Mouse (Mus musculus) forebrain, embryonic 16.5 days (tissue): ENCODE measurements around the gene Olfr1373. TPM values are rescaled to one million over a fixed set of nuclear protein-coding genes. Genes with fewer than 3 reads are reported as not detected.
"Not testable (repeated sequence)": the region's sequence is repeated elsewhere in the genome, so short reads cannot be mapped to it uniquely, and the experiment has no call there.

Experiments used
- ATAC-seq: fragments of 200-750 bp; cut with Nextera tagmentation; 2 replicates; pipeline ENCODE4 v1.8.0; 2017; ENCODE audit warnings: mild to moderate bottlenecking, moderate library complexity
- H3K27ac ChIP-seq: fragments of 300-500 bp; sonication (generic); 2 replicates; pipeline ENCODE4 v1.5.1; 2014; ENCODE audit warnings: low read length, control low read depth
- H3K27me3 ChIP-seq: fragments of 300-500 bp; sonication (generic); replicated peaks from 2 replicates; pipeline ENCODE4 v1.6.1; 2014; ENCODE audit warnings: low read length; ENCODE audit not compliant: control insufficient read depth, insufficient read depth
- H3K36me3 ChIP-seq: fragments of 300-500 bp; sonication (generic); 2 replicates; pipeline ENCODE4 v1.6.1; 2014; ENCODE audit not compliant: control insufficient read depth, insufficient read depth
- H3K4me1 ChIP-seq: fragments of 300-500 bp; sonication (generic); replicated peaks from 2 replicates; pipeline ENCODE4 v1.6.1; 2014; ENCODE audit warnings: low read length; ENCODE audit not compliant: control insufficient read depth, insufficient read depth
- H3K4me2 ChIP-seq: fragments of 300-500 bp; sonication (generic); 2 replicates; pipeline ENCODE4 v1.6.1; 2014; ENCODE audit warnings: mild to moderate bottlenecking, low read length, control low read depth
- H3K4me3 ChIP-seq: fragments of 300-500 bp; sonication (generic); replicated peaks from 2 replicates; pipeline ENCODE4 v1.5.1; 2014; ENCODE audit warnings: mild to moderate bottlenecking, low read length, control low read depth
- H3K9ac ChIP-seq: fragments of 300-500 bp; sonication (generic); replicated peaks from 2 replicates; pipeline ENCODE4 v1.6.1; 2014; ENCODE audit warnings: low read depth, low read length, control low read depth
- H3K9me3 ChIP-seq: fragments of 300-500 bp; sonication (generic); 2 replicates; pipeline ENCODE4 v1.6.1; 2016; ENCODE audit warnings: low read length; ENCODE audit not compliant: control insufficient read depth
- WGBS: fragments of 180-500 bp; shearing (Covaris S2); extraction: QIAGEN DNeasy Blood & Tissue Kit; methylation state at CpG from one replicate; pipeline ENCODE4 v1.1.7; 2014; 5-methylcytosine and 5-hydroxymethylcytosine counted together
- polyA plus RNA-seq: library from polyadenylated mRNA; unstranded; fragments of >200 nt; fragmentation: Nextera tagmentation; extraction: Ambion mirVana; gene quantifications from 2 replicates; pipeline ENCODE4 v1.2.1, GENCODE M21; 2015

Gene Olfr1373
- polyA plus RNA-seq, 1 experiment from 2014 or later = not detected

DNA sequence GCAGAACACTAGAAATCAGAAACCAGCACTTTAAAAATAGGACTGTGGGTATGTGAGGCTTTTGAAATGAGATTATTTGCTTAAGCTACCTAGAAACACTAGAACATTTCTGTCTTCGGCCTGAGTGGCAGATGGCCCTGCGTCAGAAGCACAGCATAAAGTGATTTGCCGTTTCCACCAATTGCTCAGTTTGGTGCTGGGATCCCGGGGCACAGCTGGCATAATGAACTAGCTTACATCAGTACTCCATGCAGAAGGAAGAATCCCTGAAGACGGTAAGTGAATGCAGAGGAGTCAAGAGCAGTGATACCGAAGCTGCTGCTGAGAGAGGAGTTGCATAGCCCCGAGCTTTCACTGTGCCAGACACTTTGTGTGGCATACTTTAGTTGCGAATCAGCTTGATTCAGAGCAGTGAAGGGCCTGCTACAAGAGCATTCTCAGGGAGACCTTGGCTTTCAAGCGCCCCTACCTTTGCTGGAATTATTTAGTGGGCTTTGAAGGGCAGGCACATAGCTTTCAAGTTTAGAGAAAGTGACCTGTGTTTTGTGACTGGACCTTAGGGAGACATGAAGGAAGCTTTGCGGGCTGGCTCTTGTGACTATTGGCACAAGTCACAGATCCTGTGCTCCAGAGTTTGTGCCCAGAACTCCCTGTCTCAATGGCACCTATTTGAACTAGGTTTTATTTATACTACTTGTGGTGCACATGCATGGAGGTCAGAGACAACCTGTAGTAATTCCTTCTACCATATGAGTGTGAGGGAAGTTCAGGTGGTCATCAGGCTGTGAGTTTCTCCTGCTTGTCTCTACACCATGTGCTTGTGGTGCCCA is 15.5 kb downstream of the Olfr1373 start:
- Histone ChIP-seq H3K9me3 (no peaks in the 10 kb centered on the region), H3K9ac (no peak overlapping the region), H3K27ac (no peak overlapping the region), H3K4me2 (no peak overlapping the region), H3K27me3 (no peaks in the 10 kb centered on the region), H3K4me1 (no peaks in the 10 kb centered on the region), H3K36me3 (peaks cover 2% of the 10 kb centered on the region; the same call in 1 of the 2 replicates), H3K4me3 (no peak overlapping the region)
- no peak for ATAC-seq
- 67% methylated on average over 10 of the region's 10 CpGs for WGBS

DNA sequence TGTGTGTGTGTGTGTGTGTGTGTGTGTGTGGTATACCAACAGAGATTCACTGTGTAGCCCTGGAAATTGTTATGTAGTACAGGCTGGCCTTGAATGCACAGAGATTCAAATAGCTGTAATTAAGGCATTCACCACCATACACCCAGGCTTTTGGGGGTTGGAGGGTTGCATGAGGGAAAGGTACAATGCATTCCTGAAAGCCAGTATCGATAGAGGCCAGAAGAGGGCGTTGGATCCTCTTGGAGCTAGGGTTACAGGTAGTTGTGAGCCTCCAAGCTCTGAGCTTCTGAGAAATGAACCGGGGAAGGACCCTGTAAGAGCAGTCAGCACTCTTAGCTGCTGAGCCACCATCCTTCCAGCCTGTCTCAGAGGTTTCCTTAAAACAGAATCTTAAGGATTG is 16.2 kb downstream of the Olfr1373 start:
- Histone ChIP-seq H3K9me3 (no peaks in the 10 kb centered on the region), H3K27me3 (no peaks in the 10 kb centered on the region), H3K27ac (no peak overlapping the region), H3K4me2 (no peak overlapping the region), H3K4me1 (no peaks in the 10 kb centered on the region), H3K36me3 (peaks cover 5% of the 10 kb centered on the region; the same call in 1 of the 2 replicates), H3K9ac (no peak overlapping the region), H3K4me3 (no peak overlapping the region)
- 33% methylated on average over 3 of the region's 3 CpGs for WGBS
- no peak for ATAC-seq

DNA sequence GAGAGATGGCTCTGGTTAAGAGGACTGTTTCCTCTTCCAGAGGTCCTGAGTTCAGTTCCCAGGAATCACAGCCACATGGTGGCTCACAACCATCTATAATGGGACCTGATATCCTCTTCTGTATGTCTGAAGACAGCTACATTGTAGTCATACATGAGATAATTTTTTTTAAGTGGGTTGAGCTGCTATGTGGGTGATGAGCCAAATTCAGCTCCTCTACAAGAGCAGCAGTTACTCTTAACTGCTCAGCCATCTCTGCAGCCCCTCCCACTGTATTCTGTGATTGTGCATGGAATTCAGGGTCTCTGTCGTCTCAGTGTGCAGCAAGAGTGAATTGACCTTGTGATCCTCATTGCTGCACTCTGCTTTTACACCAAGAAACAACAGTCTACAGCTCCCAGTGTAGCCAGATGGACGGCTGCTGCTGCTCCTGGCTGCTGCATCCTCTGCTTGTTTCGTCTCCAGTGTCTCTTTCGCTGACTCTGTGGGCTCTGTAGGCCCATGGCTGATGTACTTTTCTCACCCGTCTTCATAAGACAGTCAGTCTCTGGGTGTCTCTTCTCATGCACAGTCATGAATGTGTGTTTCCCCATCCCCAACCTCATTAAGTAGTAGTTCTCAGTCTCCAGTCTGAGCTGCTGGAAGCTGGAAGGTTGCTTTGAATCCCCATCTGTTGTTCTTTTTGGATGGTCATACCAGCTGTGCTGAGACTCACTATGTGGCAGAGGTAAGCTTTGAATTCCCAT is 16.8 kb downstream of the Olfr1373 start:
- no peak overlapping the region for H3K4me3 ChIP-seq
- no peaks in the 10 kb centered on the region for H3K27me3 ChIP-seq
- peaks cover 5% of the 10 kb centered on the region; the same call in 1 of the 2 replicates for H3K36me3 ChIP-seq
- ATAC-seq = 0 out of 2 replicates have a peak, but pooled peaks have one; percentile 16
- H3K9ac ChIP-seq = no peak overlapping the region
- H3K27ac ChIP-seq = no peak overlapping the region
- no peaks in the 10 kb centered on the region for H3K4me1 ChIP-seq
- no peaks in the 10 kb centered on the region for H3K9me3 ChIP-seq
- 68% methylated on average over 5 of the region's 5 CpGs for WGBS
- no peak overlapping the region for H3K4me2 ChIP-seq

DNA sequence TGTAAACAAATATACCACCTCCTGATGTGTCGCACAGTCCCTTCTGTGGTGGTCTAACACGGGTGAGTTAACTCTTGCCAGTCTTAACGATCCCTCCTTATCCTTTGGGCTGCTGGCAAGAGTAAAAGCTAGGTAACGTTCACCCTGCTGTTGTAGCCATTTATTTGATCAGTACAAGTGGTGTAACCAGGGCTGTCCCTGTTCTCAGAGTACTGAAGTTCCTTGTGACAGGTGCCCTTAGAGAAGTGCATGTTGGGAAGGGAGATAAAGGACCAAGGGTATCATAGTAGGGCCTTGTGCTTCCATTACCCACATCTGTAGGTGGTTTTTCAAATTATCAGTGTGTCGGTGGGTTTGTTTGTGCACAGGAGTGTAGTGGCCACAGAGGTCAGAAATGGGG is 17.6 kb downstream of the Olfr1373 start:
- no peak overlapping the region for H3K27ac ChIP-seq
- H3K4me2 ChIP-seq = no peak overlapping the region
- H3K9me3 ChIP-seq = no peaks in the 10 kb centered on the region
- H3K27me3 ChIP-seq = no peaks in the 10 kb centered on the region
- H3K4me3 ChIP-seq = no peak overlapping the region
- no peaks in the 10 kb centered on the region for H3K4me1 ChIP-seq
- 72% methylated on average over 5 of the region's 5 CpGs for WGBS
- H3K36me3 ChIP-seq = peaks cover 8% of the 10 kb centered on the region
- no peak overlapping the region for H3K9ac ChIP-seq
- no peak for ATAC-seq

DNA sequence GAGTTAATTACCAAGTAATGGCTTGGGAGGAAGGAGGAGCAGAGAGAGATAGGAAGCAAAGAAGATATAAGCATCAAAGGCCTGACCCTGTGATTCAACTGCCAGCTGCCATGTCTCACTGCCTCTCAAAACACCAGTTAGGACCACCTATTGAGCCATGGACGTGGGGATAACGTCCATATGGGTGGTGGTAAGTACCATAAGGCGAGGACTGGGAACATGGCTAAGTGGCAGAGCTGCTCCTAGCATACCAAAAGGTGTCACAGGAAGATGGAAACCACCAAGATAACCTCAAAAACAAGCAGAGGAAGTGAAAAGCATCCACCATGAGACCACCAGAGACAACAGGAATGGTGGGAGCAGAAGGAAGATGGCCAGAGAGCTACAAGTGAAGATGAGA is 18.2 kb downstream of the Olfr1373 start:
- Histone ChIP-seq H3K9me3 (no peaks in the 10 kb centered on the region), H3K4me3 (no peak overlapping the region), H3K9ac (no peak overlapping the region), H3K27ac (no peak overlapping the region), H3K4me2 (no peak overlapping the region), H3K4me1 (no peaks in the 10 kb centered on the region), H3K36me3 (peaks cover 10% of the 10 kb centered on the region), H3K27me3 (no peaks in the 10 kb centered on the region)
- no peak for ATAC-seq
- 63% methylated on average over 3 of the region's 3 CpGs for WGBS

DNA sequence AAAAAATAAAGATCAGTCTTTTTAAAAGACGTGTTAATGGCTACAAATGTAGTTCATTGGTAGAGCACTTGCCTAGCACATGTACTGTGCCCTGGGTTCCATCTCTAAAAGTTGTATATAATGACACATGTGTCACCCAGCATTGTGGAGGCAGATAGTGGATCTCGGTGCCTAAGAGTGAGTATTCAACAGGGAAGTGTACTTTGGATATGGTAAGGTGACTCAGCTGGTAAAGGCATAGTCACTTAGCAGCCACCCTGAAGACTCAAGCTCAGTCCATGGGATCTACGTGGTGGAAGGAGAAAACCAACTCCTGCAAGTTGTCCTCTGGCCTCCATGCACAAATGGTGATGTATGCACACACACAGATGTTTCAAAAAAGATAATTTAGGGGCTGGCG is 20.9 kb downstream of the Olfr1373 start:
- Histone ChIP-seq H3K4me1 (no peaks in the 10 kb centered on the region), H3K36me3 (peaks cover 34% of the 10 kb centered on the region), H3K9ac (no peak overlapping the region), H3K9me3 (peaks cover 4% of the 10 kb centered on the region; the same call in 1 of the 2 replicates), H3K4me2 (no peak overlapping the region), H3K27ac (no peak overlapping the region), H3K27me3 (no peaks in the 10 kb centered on the region), H3K4me3 (no peak overlapping the region)
- 90% methylated on average over 4 of the region's 4 CpGs for WGBS
- no peak for ATAC-seq

DNA sequence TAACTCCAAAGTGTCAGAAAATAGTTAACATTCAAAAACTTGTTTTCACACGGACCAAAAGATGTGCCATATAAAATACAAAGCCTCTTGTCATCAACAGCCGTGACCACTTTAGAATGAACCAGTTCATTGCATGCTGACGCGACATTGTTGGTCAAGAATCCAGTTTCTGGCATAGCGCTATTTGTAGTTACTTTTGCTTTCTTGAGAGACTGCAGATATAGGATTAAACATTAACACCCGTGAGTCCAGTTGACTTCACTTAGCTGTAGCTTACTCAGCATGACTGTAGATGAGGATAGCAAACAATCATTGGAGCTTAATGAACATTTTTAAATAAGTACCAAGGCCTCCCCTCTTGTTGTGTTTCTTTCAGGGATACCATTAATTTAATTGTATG is 23.3 kb downstream of the Olfr1373 start:
- Histone ChIP-seq H3K9me3 (peaks cover 4% of the 10 kb centered on the region; the same call in 1 of the 2 replicates), H3K9ac (no peak overlapping the region), H3K4me2 (no peak overlapping the region), H3K27ac (no peak overlapping the region), H3K4me1 (no peaks in the 10 kb centered on the region), H3K27me3 (no peaks in the 10 kb centered on the region), H3K36me3 (peaks cover 45% of the 10 kb centered on the region), H3K4me3 (no peak overlapping the region)
- no peak for ATAC-seq
- 91% methylated on average over 6 of the region's 6 CpGs for WGBS

DNA sequence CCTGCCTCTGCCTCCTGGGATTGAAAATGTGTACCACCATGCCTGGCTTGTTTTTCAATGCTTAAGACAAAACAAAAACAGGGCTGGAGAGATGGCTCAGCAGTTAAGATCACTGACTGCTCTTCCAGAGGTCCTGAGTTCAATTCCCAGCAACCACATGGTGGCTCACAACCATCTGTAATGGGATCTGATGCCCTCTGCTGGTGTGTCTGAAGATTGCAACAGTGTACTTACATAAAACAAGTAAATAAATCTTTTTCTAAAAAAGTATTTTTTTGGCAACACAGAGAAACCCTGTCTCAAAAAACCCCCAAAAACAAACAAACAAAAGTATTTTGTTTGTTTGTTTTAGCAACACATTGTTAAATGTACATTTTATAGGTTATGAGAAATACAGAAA is 24.9 kb downstream of the Olfr1373 start:
- not testable (repeated sequence) for H3K27ac ChIP-seq, H3K4me2 ChIP-seq, ATAC-seq, H3K9ac ChIP-seq, H3K9me3 ChIP-seq, H3K4me1 ChIP-seq, H3K27me3 ChIP-seq, H3K4me3 ChIP-seq
- peaks cover 48% of the 10 kb centered on the region for H3K36me3 ChIP-seq

DNA sequence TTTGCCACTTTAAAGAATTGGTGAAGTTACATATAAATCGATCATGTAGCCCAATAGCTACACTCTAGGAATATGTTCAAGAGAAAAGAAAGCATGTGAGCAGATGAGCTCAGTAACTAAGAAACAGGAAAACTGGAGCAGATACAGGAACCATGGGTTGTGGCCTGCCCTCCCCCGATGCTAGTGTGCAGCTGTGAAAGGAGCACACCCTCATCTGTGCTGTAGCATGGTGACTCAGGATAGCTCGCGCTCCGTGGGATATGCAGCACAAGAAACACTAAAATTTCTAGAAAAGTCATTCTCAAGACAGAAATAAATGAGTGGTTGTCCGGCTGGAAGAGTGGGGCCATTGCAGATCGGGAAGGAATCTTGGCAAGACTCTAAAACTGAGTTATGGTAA is 28.2 kb downstream of the Olfr1373 start:
- Histone ChIP-seq H3K4me1 (no peaks in the 10 kb centered on the region), H3K36me3 (peaks cover 47% of the 10 kb centered on the region), H3K9me3 (peaks cover 4% of the 10 kb centered on the region; the same call in 1 of the 2 replicates), H3K4me3 (no peak overlapping the region), H3K27me3 (no peaks in the 10 kb centered on the region), H3K27ac (no peak overlapping the region), H3K9ac (no peak overlapping the region), H3K4me2 (no peak overlapping the region)
- 98% methylated on average over 7 of the region's 7 CpGs for WGBS
- ATAC-seq = no peak
